Mouse (Mus musculus) E14TG2a.4 (cell line): ENCODE results near the gene Slc36a2.

ENCODE experiments used
- H3K27me3 ChIP-seq: 2 replicates; pipeline ENCODE4 v1.6.1; 2014; ENCODE audit warnings: low read length, control low read depth; ENCODE audit not compliant: insufficient read depth
- H3K36me3 ChIP-seq: 2 replicates; pipeline ENCODE4 v1.6.1; 2014; ENCODE audit warnings: low read length, control low read depth; ENCODE audit not compliant: insufficient read depth
- H3K4me1 ChIP-seq: replicated peaks from 2 replicates; pipeline ENCODE4 v1.6.1; 2014; ENCODE audit warnings: low read depth, low read length, control low read depth
- H3K4me3 ChIP-seq: replicated peaks from 2 replicates; pipeline ENCODE4 v1.5.1; 2014; ENCODE audit warnings: mild to moderate bottlenecking, low read length
- H3K9me3 ChIP-seq: 2 replicates; pipeline ENCODE4 v1.6.1; 2014; ENCODE audit warnings: low read length, control low read depth
- CTCF ChIP-seq: conservative IDR thresholded peaks from 2 replicates; pipeline ENCODE4 v1.5.1; 2014; ENCODE audit warnings: low read length
- NANOG ChIP-seq: IDR thresholded peaks from 2 replicates; pipeline ENCODE4 v1.6.1; 2014; ENCODE audit warnings: borderline replicate concordance, low read length, mixed read lengths
- POU5F1 ChIP-seq: IDR thresholded peaks from 2 replicates; pipeline ENCODE4 v1.6.1; 2014; ENCODE audit warnings: low read length, borderline replicate concordance

Slc36a2 gene

DNA sequence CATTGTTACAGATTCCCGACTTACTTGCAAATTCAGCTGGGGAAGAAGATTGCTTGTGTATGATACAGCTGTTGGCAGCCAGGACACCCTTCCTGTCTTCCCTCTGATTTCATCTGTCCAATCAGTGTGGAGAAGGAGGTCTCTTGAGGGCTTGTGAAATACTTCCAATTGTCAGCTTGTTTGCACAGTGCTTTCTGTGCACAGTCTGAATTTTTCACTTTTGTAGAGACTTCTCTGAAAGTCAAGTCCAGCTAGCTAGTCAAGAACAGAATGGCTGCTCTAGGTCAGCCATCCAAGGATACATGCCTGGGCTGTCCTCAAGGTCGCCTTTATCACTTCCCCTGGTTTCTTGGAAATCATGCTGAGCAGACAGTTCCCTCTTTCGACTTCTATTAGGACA, 30.1 kb upstream of the Slc36a2 start:
- H3K27me3 ChIP-seq = no peaks in the 10 kb centered on the region
- TF ChIP-seq NANOG (no peak), POU5F1 (no peak), CTCF (no peak)

DNA sequence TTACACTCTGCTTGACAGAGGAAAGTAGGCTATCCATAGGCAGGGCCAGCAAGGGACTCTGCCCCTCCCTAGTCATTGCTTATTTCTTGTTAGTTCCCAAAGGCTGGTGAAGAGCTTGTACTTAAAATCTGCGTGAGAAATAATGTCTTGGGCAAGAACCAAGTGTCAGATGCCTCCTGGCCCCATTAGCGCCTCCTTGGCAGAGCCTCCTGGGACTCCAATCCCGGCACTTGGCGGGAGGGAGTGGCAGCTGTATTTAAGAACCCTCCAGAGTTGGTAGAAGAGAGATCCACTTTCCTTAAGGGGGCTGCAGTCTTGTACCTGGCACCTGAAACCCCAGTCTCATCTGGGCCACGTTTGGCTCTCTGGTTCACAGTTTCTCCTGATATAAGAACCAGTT, 29.3 kb upstream of the Slc36a2 start:
- Histone ChIP-seq H3K9me3 (0 out of 2 replicates have a peak, but pooled peaks cover 3% of the 10 kb centered on the region), H3K4me3 (no peak overlapping the region), H3K4me1 (peaks cover 31% of the 10 kb centered on the region), H3K27me3 (no peaks in the 10 kb centered on the region), H3K36me3 (peaks cover 38% of the 10 kb centered on the region)
- no peak for TF ChIP-seq NANOG
- TF ChIP-seq POU5F1 = no peak
- no peak for TF ChIP-seq CTCF

More for the DNA sequence above, 30.1 kb upstream of the Slc36a2 start:
- Histone ChIP-seq H3K4me3 (no peak overlapping the region), H3K9me3 (0 out of 2 replicates have a peak, but pooled peaks cover 3% of the 10 kb centered on the region), H3K4me1 (peaks cover 23% of the 10 kb centered on the region), H3K36me3 (peaks cover 46% of the 10 kb centered on the region)

DNA sequence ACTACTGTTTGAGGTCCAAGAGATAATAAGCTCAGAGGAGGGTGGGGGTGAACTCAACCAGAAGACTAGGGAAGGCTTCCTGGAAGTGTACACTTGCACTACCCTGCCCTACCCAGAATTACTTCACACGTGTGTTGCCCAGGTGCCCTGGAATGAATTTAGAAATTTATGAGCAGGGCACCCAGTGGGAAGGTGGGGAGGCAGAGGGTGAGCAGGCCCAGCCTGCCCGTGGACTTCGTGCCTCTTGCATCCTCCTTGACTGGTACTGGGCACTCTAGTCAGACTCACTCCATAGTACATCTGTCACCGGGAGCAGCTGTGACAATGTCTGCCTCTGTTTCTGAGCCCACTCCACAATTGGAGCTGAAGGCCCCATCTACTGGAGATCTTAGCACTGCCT, 28.6 kb upstream of the Slc36a2 start:
- H3K27me3 ChIP-seq = no peaks in the 10 kb centered on the region
- H3K9me3 ChIP-seq = 0 out of 2 replicates have a peak, but pooled peaks cover 3% of the 10 kb centered on the region
- H3K4me3 ChIP-seq = no peak overlapping the region
- no peak for TF ChIP-seq NANOG
- no peak for TF ChIP-seq CTCF
- no peak for TF ChIP-seq POU5F1
- peaks cover 35% of the 10 kb centered on the region for H3K4me1 ChIP-seq
- H3K36me3 ChIP-seq = peaks cover 32% of the 10 kb centered on the region

DNA sequence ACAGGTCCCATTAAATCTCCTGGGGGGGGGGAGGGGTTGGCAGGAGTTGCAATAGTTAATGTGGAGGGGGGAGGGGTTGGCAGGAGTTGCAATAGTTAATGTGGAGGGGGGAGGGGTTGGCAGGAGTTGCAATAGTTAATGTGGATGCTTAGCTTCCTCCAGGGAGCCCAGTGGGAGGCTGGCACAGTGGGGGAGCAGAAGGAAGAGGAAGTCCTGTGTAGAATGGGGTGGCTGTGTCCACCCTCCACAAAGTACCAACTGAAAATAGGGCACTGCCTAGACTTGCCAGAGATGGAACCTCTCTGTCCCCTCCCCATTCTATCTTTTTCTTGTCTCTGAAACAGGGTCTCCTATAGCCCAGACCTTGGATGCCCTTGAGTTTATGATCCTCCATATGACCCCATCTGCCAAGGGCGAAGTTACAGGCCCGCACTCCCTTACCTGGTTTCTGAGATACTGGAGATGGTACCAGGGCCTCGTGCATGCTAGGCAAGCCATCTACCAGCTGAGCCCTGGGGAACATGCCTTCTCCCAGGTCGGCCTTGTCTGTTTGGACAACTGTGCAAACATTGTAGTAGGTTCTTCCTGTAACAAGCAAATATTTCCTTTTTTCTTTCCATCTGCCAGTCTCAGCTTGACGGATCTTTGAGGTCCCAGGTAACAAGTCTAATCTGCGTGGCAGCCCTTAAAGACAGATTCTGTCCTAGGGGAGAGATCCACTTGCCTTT, 24.9 kb upstream of the Slc36a2 start:
- TF ChIP-seq NANOG (no peak), CTCF (no peak), POU5F1 (no peak)
- Histone ChIP-seq H3K36me3 (peaks cover 13% of the 10 kb centered on the region), H3K4me3 (no peak overlapping the region), H3K4me1 (peaks cover 49% of the 10 kb centered on the region), H3K9me3 (0 out of 2 replicates have a peak, but pooled peaks cover 3% of the 10 kb centered on the region), H3K27me3 (peaks cover 14% of the 10 kb centered on the region)

DNA sequence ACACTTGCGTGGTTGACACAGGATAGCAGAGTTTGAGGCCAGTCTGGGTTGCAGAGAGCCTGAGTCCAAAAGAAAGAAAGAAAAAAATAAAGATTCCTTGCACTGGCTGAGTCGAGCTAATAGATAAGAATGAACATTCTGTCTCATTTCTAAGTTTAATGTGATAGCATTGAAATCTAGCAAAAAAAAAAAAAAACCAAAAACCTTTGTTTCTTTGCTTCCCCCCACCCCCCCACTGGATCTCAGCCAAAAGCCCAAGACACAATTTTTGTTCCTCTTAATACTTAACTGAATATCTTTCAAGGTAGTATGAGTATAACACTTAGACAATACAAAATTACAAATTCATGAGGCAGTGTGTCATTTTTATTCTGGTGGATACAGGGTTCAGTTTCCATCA, 24.2 kb upstream of the Slc36a2 start:
- peaks cover 53% of the 10 kb centered on the region for H3K4me1 ChIP-seq
- peaks cover 18% of the 10 kb centered on the region for H3K27me3 ChIP-seq
- H3K4me3 ChIP-seq = no peak overlapping the region
- H3K9me3 ChIP-seq = 0 out of 2 replicates have a peak, but pooled peaks cover 3% of the 10 kb centered on the region
- H3K36me3 ChIP-seq = peaks cover 6% of the 10 kb centered on the region
- TF ChIP-seq NANOG (no peak), POU5F1 (no peak), CTCF (no peak)

DNA sequence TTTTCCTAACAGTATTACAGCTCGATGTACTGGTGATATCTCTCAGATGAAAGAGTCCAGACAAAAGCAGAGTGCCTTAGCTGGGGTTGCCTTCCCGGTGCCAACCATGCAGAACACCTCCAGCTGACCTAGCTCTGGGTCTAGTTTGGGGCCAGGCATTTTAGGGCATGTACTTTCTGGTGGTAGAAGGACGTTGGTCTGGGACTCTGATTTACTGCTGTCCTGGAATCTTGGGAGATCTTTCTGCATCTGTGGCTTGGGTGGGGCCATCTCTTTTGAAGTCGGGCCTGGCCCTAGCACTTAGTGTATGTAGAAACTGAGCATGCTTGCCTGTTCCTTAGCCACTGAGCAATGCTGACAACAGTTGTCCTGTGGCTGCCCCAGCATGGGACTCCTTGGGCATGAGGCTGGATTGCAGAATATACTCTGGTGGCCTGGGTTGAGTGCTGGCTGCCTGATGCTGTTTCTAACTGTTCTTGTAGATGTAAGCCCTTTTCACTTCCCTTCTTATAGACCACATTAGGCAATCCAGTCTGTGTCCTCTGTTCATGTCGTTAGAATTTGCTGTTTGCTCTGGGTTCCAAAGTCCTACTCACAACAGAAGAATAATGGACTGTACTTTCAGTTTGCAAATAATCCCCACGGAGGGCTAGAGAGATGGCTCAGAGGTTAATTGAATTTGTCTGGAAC, 23.3 kb upstream of the Slc36a2 start:
- no peak for TF ChIP-seq CTCF
- no peak for TF ChIP-seq NANOG
- TF ChIP-seq POU5F1 = no peak
- Histone ChIP-seq H3K36me3 (no peaks in the 10 kb centered on the region; the same call in none of the 2 replicates), H3K27me3 (peaks cover 18% of the 10 kb centered on the region)

DNA sequence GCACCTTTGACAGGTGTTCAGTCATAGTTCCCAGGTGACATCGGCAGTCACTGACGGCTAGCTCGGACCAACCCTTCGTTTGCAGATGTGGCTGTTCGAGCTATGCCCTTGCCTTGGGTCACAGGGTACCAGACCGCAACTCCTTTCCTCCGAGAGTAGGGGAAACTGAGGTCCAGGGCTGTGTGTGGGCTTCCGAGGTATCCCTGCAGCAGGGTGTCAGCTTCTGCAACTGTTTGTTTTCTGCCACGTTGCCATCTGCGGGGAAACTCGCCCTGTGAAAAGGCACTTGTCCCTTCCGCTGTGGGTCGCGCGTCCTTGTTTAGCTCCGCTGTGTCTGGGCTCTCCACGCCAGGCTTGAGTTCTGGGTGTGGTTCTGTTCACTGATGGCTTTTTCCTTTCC, 19.7 kb upstream of the Slc36a2 start:
- peaks cover 22% of the 10 kb centered on the region for H3K27me3 ChIP-seq
- no peaks in the 10 kb centered on the region for H3K9me3 ChIP-seq
- no peak for TF ChIP-seq POU5F1

More for the DNA sequence above, 23.3 kb upstream of the Slc36a2 start:
- Histone ChIP-seq H3K4me3 (no peak overlapping the region), H3K9me3 (0 out of 2 replicates have a peak, but pooled peaks cover 3% of the 10 kb centered on the region), H3K4me1 (peaks cover 53% of the 10 kb centered on the region)

DNA sequence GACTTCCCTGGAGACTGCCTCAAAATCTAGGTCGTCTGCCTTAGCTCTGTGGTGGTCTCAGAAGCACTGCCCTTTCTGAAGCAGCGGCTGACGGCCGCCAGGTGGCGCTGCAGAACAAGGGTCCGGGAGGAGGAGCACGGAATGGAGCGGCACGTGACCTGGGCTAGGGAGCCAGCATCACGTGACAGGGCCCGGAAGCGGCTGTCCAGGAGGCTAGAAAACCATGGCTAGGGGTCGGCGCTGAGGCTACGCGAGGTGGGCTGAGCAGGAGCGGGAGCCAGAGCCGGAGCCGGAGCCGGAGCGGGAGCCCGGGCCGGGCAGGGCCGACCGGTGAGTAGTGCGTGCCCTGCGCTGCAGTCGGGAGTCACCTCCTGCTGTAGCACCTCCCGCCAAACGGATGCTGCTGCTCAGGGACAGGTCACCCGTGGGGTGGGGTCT, 19.3 kb upstream of the Slc36a2 start, which contains the start of gene Slc36a1:
Gene Slc36a1 (plus strand): TSS at position 192 of the 438 bp plus-strand sequence.
- H3K27me3 ChIP-seq = peaks cover 22% of the 10 kb centered on the region
- no peaks in the 10 kb centered on the region; the same call in none of the 2 replicates for H3K36me3 ChIP-seq
- TF ChIP-seq POU5F1 (no peak), CTCF (peak; percentile 78)
- H3K9me3 ChIP-seq = no peaks in the 10 kb centered on the region
- peak within 1 kb of the TSS; percentile 91 for H3K4me3 ChIP-seq
- H3K4me1 ChIP-seq = peaks cover 22% of the 10 kb centered on the region

More for the DNA sequence above, 19.7 kb upstream of the Slc36a2 start:
- peak overlapping the region; percentile 91 for H3K4me3 ChIP-seq
- H3K4me1 ChIP-seq = peaks cover 26% of the 10 kb centered on the region
- H3K36me3 ChIP-seq = no peaks in the 10 kb centered on the region; the same call in none of the 2 replicates
